Mouse (Mus musculus) heart, embryonic 13.5 days (tissue): ENCODE measurements around the gene Tspan5. TPM values are rescaled to one million over a fixed set of nuclear protein-coding genes. Genes with fewer than 3 reads are reported as not detected.

ENCODE experiments used
- polyA plus RNA-seq: library from polyadenylated mRNA; unstranded; fragments of >200 nt; fragmentation: Nextera tagmentation; extraction: Ambion mirVana; gene quantifications from 2 replicates; pipeline ENCODE4 v1.2.1, GENCODE M21; 2015

The Tspan5 gene
- polyA plus RNA-seq, 1 experiment from 2014 or later: 16.2 TPM

Other genes with a start within 250 kb of the Tspan5 start
- 226 and 258 TPM in 2 replicates for gene Eif4e, start 216.0 kb upstream of the Tspan5 start, polyA plus RNA-seq